Mouse (Mus musculus) embryonic facial prominence, embryonic 12.5 days (tissue): ENCODE data around the gene Gpr157. TPM values are rescaled to one million over a fixed set of nuclear protein-coding genes. Genes with fewer than 3 reads are reported as not detected.

ENCODE experiments used
- ATAC-seq: fragments of 200-750 bp; cut with Nextera tagmentation; 2 replicates; pipeline ENCODE4 v1.8.0; 2017; ENCODE audit not compliant: insufficient number of reproducible peaks, insufficient read depth, low FRiP score, low TSS enrichment
- H3K27ac ChIP-seq: fragments of 300-500 bp; sonication (generic); 2 replicates; pipeline ENCODE4 v1.5.1; 2016; ENCODE audit warnings: mild to moderate bottlenecking
- H3K27me3 ChIP-seq: fragments of 300-500 bp; sonication (generic); 2 replicates; pipeline ENCODE4 v1.6.1; 2016; ENCODE audit warnings: mild to moderate bottlenecking, moderate library complexity
- H3K36me3 ChIP-seq: fragments of 300-500 bp; sonication (generic); 2 replicates; pipeline ENCODE4 v1.6.1; 2016; ENCODE audit warnings: mild to moderate bottlenecking
- H3K4me1 ChIP-seq: fragments of 300-500 bp; sonication (generic); 2 replicates; pipeline ENCODE4 v1.6.1; 2016
- H3K4me2 ChIP-seq: fragments of 300-500 bp; sonication (generic); replicated peaks from 2 replicates; pipeline ENCODE4 v1.6.1; 2016; ENCODE audit warnings: mild to moderate bottlenecking, moderate library complexity
- H3K4me3 ChIP-seq: fragments of 300-500 bp; sonication (generic); 2 replicates; pipeline ENCODE4 v1.5.1; 2016; ENCODE audit warnings: mild to moderate bottlenecking
- H3K9ac ChIP-seq: fragments of 300-500 bp; sonication (generic); 2 replicates; pipeline ENCODE4 v1.6.1; 2016; ENCODE audit warnings: mild to moderate bottlenecking, moderate library complexity
- H3K9me3 ChIP-seq: fragments of 300-500 bp; sonication (generic); 2 replicates; pipeline ENCODE4 v1.6.1; 2016; ENCODE audit warnings: mild to moderate bottlenecking, moderate library complexity
- WGBS: fragments of 180-500 bp; shearing (Covaris S2); methylation state at CpG from one replicate; pipeline ENCODE4 v1.1.7; 2016; 5-methylcytosine and 5-hydroxymethylcytosine counted together
- polyA plus RNA-seq: library from polyadenylated mRNA; unstranded; fragments of >200 nt; fragmentation: Nextera tagmentation; extraction: Ambion mirVana; gene quantifications from 2 replicates; pipeline ENCODE4 v1.2.1, GENCODE M21; 2016

Gene Gpr157
- polyA plus RNA-seq, 1 experiment from 2014 or later: 1.1 TPM

DNA sequence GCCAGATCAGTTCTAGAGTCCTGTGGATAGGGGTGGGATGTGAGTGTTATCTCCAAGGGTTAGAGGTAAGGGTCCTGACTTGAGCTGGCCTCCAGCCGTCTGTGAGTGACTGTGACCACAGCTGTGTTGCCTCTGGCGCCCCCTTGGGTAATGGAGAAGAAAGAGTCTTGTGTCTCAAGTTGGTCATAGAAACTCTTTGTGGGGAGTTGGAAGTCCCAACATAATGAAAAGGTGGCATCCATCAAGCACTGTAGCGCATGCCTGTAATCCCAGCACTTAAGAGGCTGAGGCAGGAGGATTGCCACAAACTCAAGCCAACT lies 5.4 kb downstream of the Gpr157 start:
- WGBS: 56% methylated on average over 3 of the region's 3 CpGs
- no peak overlapping the region for H3K27ac ChIP-seq
- H3K4me2 ChIP-seq: no peak overlapping the region
- no peaks in the 10 kb centered on the region for H3K9me3 ChIP-seq
- ATAC-seq: no peak
- peaks cover 17% of the 10 kb centered on the region for H3K4me1 ChIP-seq
- no peaks in the 10 kb centered on the region for H3K36me3 ChIP-seq
- H3K27me3 ChIP-seq: peaks cover 14% of the 10 kb centered on the region; the same call in 1 of the 2 replicates
- no peak overlapping the region for H3K4me3 ChIP-seq
- no peak overlapping the region for H3K9ac ChIP-seq

DNA sequence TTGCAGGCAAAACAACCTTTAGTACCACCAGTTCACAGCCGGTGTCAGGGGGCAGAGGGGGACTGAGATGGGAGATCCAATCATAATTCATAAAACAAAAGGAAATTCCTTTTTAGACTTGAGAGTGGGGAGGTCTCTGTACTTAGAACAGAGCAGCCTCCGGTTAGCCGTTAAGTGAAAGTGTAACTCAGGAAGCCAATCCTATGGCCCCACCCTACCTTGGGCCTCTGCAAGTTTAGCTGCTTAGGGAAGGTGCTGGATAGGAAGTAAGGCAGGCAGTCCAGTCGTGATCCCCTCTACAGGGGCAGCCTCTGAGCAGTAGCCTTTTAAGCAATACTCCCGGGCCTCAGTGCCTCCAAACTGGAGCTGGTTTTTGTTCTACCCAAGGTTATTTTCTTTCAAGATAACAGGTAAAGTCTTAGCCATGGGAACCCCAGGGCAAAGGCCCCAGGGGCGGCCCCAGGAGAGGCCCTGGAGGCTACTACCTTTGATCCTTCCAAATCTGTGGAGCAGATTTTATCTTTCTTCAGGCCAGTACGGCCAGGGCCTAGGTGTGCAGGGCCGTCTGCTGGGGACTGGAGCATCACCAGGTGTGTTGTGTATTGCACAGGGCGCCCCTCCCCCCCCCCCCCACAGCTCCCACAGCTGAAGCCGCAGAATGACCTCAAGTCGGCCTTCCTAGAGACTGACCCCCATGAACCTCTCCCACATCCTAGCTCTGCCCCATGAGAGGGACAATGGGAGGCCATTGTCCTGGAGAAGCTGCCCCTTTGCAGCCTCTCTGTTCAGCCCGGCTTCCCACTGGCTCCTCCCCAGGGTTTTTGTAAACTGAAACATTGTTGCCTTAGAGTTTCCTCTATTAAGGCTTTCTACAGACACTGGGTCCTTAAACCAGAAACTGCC lies 6.6 kb downstream of the Gpr157 start:
- Histone ChIP-seq H3K4me2 (0 out of 2 replicates have a peak overlapping the region, but pooled peaks have one; percentile 7), H3K9me3 (no peaks in the 10 kb centered on the region), H3K27me3 (peaks cover 7% of the 10 kb centered on the region; the same call in 1 of the 2 replicates), H3K9ac (no peak overlapping the region), H3K4me3 (no peak overlapping the region), H3K4me1 (peaks cover 13% of the 10 kb centered on the region), H3K36me3 (no peaks in the 10 kb centered on the region), H3K27ac (no peak overlapping the region)
- WGBS: 32% methylated on average over 12 of the region's 12 CpGs
- peak; percentile 55; the same call in 1 of the 2 replicates for ATAC-seq

- H3K4me2 ChIP-seq: 0 out of 2 replicates have a peak overlapping the region, but pooled peaks have one; percentile 7
- H3K27me3 ChIP-seq: 0 out of 2 replicates have a peak, but pooled peaks cover 5% of the 10 kb centered on the region
- H3K36me3 ChIP-seq: no peaks in the 10 kb centered on the region
- WGBS: 19% methylated on average over 5 of the region's 5 CpGs
- H3K9me3 ChIP-seq: no peaks in the 10 kb centered on the region
- no peak for ATAC-seq
- H3K4me3 ChIP-seq: no peak overlapping the region
- peaks cover 13% of the 10 kb centered on the region for H3K4me1 ChIP-seq
- no peak overlapping the region for H3K27ac ChIP-seq
- no peak overlapping the region for H3K9ac ChIP-seq
Measured at GRCm38 (mm10) chr4:150094463-150094789, 7.3 kb downstream of the Gpr157 start.

GRCm38 (mm10) chr4:150096309-150096708 lies 9.1 kb downstream of the Gpr157 start:
- no peak overlapping the region for H3K4me2 ChIP-seq
- H3K27ac ChIP-seq: no peak overlapping the region
- no peak overlapping the region for H3K4me3 ChIP-seq
- no peak overlapping the region for H3K9ac ChIP-seq
- peaks cover 13% of the 10 kb centered on the region for H3K4me1 ChIP-seq
- 77% methylated on average over 7 of the region's 7 CpGs for WGBS
- no peak for ATAC-seq
- H3K36me3 ChIP-seq: no peaks in the 10 kb centered on the region
- peaks cover 7% of the 10 kb centered on the region; the same call in 1 of the 2 replicates for H3K27me3 ChIP-seq
- H3K9me3 ChIP-seq: no peaks in the 10 kb centered on the region

DNA sequence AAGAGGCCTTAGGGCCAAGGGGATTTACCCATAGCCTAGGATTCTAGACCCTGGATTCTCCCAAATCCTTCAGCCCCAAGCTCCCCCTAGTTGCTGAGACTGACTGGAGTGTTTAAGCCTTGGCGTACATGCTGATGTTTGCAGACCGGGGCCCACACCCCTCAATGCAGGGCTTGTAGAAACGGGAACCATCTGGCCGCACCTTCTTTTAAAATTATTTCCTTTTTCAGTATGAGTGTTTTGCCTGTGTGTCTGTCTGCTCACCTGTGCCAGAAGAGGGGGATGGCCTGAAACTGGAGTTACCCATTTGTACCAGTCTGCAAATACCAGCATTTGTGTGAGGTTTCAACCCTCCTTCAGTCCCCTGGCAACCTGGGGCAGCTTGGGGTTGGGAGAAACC lies 10.7 kb downstream of the Gpr157 start:
- ATAC-seq: no peak
- no peak overlapping the region for H3K4me2 ChIP-seq
- H3K4me3 ChIP-seq: no peak overlapping the region
- H3K4me1 ChIP-seq: peaks cover 13% of the 10 kb centered on the region
- 68% methylated on average over 4 of the region's 4 CpGs for WGBS
- no peaks in the 10 kb centered on the region for H3K9me3 ChIP-seq
- peaks cover 7% of the 10 kb centered on the region; the same call in 1 of the 2 replicates for H3K27me3 ChIP-seq
- no peak overlapping the region for H3K27ac ChIP-seq
- no peaks in the 10 kb centered on the region for H3K36me3 ChIP-seq
- H3K9ac ChIP-seq: no peak overlapping the region

GRCm38 (mm10) chr4:150098880-150099279 lies 11.7 kb downstream of the Gpr157 start:
- Histone ChIP-seq H3K4me2 (no peak overlapping the region), H3K4me3 (no peak overlapping the region), H3K4me1 (peaks cover 9% of the 10 kb centered on the region), H3K27ac (no peak overlapping the region), H3K9ac (no peak overlapping the region), H3K36me3 (no peaks in the 10 kb centered on the region), H3K9me3 (no peaks in the 10 kb centered on the region), H3K27me3 (peaks cover 7% of the 10 kb centered on the region; the same call in 1 of the 2 replicates)
- no peak; the same call in 1 of the 2 replicates for ATAC-seq
- 19% methylated on average over 10 of the region's 10 CpGs for WGBS

DNA sequence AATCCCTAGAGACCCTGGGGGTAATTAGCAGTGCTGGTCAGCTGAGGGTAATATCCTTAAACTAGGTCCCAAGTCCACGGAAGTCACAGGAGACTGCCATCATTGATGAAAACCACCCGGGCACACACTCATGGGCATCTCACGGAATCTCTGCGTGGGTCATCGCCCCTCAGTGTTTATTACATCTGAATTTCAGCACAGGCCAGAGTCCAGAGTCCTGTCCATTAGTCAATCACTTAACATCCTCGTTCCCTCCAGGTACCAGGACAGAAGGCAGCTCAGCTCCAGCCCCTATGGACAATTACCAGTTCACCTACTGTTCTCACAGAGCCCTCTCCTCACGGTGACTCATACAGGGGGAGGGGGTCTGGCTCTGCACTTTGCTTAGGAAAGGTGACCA lies 15.7 kb downstream of the Gpr157 start:
- H3K4me2 ChIP-seq: no peak overlapping the region
- peaks cover 3% of the 10 kb centered on the region; the same call in 1 of the 2 replicates for H3K4me1 ChIP-seq
- no peaks in the 10 kb centered on the region for H3K9me3 ChIP-seq
- H3K27ac ChIP-seq: no peak overlapping the region
- ATAC-seq: no peak
- 83% methylated on average over 7 of the region's 7 CpGs for WGBS
- H3K4me3 ChIP-seq: no peak overlapping the region
- no peak overlapping the region for H3K9ac ChIP-seq
- H3K27me3 ChIP-seq: peaks cover 7% of the 10 kb centered on the region; the same call in 1 of the 2 replicates
- no peaks in the 10 kb centered on the region for H3K36me3 ChIP-seq

DNA sequence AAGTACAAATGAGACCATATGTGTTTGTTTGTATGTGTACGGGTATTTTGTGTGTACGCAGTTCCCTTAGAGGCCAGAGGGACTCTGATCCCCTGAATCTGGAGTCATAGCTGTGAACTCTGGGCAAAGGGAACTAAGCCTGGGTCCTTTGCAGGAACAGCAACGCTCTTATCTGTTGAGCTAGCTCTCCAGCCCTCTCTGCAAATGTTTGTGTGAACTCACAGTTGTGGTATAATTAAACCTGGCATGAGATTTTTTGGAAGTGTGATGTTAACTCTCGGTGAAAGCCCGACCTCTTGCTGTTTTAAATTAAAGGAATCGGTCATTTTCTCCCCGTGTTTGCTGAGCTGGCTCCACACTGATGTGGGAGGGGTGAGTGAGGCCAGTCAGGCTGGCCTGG lies 18.5 kb downstream of the Gpr157 start:
- Histone ChIP-seq H3K27me3 (peaks cover 1% of the 10 kb centered on the region; the same call in 1 of the 2 replicates), H3K4me2 (no peak overlapping the region), H3K4me3 (no peak overlapping the region), H3K27ac (no peak overlapping the region), H3K36me3 (no peaks in the 10 kb centered on the region), H3K9ac (no peak overlapping the region), H3K4me1 (peaks cover 3% of the 10 kb centered on the region; the same call in 1 of the 2 replicates), H3K9me3 (no peaks in the 10 kb centered on the region)
- no peak for ATAC-seq
- WGBS: 44% methylated on average over 7 of the region's 7 CpGs

DNA sequence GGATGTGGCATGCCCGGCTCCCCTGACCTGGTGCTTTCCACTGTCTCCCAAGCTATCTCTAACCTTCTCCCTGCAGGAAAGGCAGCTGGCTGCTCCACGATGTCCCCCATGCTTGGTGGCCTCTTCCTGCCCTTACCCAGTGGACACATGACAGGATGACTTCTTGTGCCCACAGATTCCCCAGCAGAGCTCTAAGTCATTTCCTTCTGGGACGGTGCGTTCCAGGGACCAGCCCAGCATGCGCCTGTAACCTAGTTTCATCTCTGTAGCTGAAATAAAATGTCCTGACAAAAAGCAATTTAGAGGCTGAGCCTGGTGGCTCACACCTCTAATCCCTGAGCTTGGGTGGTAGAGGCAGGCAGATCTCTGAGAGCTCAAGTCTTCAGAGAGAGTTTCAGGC lies 19.5 kb downstream of the Gpr157 start:
- no peak overlapping the region for H3K27ac ChIP-seq
- H3K4me2 ChIP-seq: no peak overlapping the region
- H3K9me3 ChIP-seq: no peaks in the 10 kb centered on the region
- WGBS: 79% methylated on average over 5 of the region's 5 CpGs
- no peak overlapping the region for H3K4me3 ChIP-seq
- H3K9ac ChIP-seq: no peak overlapping the region
- H3K4me1 ChIP-seq: peaks cover 3% of the 10 kb centered on the region; the same call in 1 of the 2 replicates
- H3K27me3 ChIP-seq: no peaks in the 10 kb centered on the region
- no peaks in the 10 kb centered on the region for H3K36me3 ChIP-seq
- no peak for ATAC-seq

DNA sequence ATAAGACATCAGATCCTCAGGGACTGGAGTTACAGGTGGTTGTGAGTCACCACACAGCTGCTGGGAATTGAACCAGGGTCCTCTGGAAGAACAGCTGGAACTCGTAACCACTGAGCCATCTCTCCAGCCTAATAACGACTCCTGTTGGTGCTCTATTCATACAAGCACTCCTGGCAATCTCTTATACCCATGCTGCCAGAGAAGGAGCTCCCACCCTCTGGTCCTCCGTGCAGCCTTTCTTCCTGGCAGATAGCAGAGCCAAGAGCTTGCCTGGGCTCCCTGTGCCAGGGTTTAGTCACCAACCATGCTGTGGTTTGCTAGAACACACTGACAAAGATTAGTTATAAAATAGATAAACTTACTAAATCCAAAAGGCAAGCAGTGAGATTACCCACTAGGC lies 22.5 kb downstream of the Gpr157 start:
- no peaks in the 10 kb centered on the region for H3K9me3 ChIP-seq
- 61% methylated on average over 3 of the region's 3 CpGs for WGBS

GRCm38 (mm10) chr4:150110373-150110772 lies 23.2 kb downstream of the Gpr157 start:
- ATAC-seq: no peak
- no peak overlapping the region for H3K9ac ChIP-seq
- WGBS: 74% methylated on average over 9 of the region's 9 CpGs
- H3K27ac ChIP-seq: no peak overlapping the region
- no peak overlapping the region for H3K4me2 ChIP-seq
- H3K9me3 ChIP-seq: no peaks in the 10 kb centered on the region
- no peaks in the 10 kb centered on the region for H3K27me3 ChIP-seq
- no peaks in the 10 kb centered on the region for H3K4me1 ChIP-seq
- no peak overlapping the region for H3K4me3 ChIP-seq
- no peaks in the 10 kb centered on the region for H3K36me3 ChIP-seq

More for the DNA sequence above, 22.5 kb downstream of the Gpr157 start:
- Histone ChIP-seq H3K4me2 (no peak overlapping the region), H3K27me3 (no peaks in the 10 kb centered on the region), H3K27ac (no peak overlapping the region), H3K36me3 (no peaks in the 10 kb centered on the region), H3K4me1 (no peaks in the 10 kb centered on the region), H3K9ac (no peak overlapping the region), H3K4me3 (no peak overlapping the region)
- ATAC-seq: no peak

DNA sequence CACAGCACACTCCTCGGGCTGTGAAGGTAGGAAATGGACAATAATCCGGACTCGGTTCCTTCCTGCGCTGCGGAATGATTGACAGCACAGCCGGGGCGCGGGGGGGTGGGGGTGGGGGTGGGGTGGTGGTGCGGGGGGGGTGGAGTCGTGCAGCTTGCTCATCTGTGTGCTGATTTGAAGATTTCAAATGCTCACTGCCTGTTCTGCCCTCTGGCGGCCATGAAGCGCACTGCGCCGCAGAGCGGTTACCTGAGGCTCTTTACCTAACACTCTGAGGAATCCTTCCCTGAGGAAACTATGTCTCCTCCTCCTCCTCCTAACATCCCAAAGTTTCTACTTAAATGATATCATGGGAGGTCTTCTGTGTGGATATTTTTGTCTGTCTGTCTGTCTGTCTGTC lies 25.7 kb downstream of the Gpr157 start:
- Histone ChIP-seq H3K9me3 (no peaks in the 10 kb centered on the region), H3K27ac (no peak overlapping the region), H3K27me3 (no peaks in the 10 kb centered on the region), H3K9ac (no peak overlapping the region), H3K4me3 (no peak overlapping the region), H3K36me3 (no peaks in the 10 kb centered on the region), H3K4me1 (no peaks in the 10 kb centered on the region), H3K4me2 (peak overlapping the region; percentile 37)
- no peak for ATAC-seq
- WGBS: 5% methylated on average over 15 of the region's 15 CpGs
